Mouse (Mus musculus) cerebellum, adult 9-10 months (tissue): ENCODE measurements at regions not wholly inside any gene's neighbourhood (a gene's known extent, or its start where the extent isn't known, plus 50 kb on each side); places are given as distances from the start of the nearest gene placed in this dataset.

Source experiments
- DNase-seq: peaks from one replicate; pipeline ENCODE4 v3.0.0; 2022

DNA sequence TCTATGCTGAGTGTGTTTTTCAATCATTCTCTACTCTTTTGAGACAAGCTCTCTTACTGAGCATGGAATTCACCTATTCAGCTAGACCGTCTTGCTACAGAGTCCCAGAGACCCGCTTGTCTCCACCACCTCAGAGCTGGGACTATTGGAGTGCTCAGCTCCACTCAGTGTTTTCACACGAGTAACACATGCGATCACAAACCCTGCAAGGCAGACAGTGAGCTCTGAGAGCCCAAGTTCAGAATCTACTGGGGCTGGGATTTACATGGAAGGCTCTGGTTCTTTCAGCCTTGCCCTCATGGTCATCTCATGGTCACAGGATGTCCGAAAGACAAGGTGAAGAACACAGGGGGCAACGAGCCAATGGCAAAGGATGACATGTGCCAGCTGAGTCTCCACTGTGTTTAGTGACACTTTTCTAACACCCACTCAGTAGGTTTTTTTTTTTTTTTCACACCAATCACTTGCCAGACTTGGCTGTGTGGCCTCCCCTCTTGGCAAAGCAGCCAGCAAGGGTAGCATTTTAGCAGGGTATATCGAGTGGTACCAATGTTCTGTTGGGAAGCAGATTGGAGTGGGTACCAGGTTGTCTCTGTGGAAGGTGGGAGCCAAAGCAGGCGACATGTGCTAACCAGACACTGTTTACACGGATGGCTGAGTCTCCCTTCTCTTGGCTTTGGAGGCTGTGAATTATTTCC lies 51.2 kb upstream of the Gtsf1l start:
- no peak for DNase-seq

DNA sequence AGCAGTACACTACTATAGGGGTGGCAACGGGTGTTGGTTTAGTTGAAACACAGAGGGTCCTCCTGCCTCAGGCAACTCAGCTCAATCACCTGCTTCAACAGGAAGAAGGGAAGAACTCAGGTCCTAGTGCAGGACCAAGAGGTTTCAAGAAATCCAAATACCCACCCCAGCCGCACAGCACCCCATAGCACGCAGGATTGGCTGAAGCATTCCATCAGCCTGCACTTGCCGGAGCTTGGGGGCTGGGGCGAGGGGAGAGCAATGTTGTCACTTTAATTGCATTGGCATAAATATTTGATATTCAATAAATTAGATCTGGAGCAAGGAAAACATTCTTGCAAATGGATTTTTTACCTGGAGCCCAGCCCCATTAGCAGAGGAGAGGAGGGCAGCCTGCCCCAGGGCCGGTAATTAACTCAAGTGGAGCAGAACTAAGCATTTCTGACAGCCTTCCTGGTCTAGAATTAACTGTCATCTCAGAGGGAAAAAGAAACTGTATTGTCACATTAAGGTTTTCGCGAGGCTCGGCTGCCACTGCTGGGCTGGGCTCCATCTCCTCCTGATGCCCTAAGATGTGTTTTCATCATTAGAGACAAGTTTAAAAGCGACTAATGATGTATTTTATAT lies 55.2 kb upstream of the Gtsf1l start:
- no peak for DNase-seq

DNA sequence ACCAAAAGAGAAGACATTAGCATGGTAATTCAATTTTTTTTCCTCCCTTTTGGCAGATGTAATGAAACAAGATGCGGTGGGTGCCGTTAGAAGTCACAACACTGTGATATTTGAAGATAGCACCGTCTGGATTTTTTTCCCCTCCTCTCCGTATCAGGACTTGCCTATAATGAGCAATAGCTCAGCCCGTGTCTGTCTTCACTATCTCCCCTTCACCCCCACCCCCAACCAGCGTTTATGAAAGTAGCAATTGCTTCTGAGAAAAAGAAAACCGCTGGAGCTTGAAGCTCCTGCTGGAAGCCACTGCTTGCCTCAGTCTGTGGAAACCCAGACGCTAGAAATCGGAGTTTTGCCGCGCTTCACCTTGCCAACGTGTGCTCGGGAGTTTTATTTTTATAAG lies 55.8 kb upstream of the Gtsf1l start:
- no peak for DNase-seq

DNA sequence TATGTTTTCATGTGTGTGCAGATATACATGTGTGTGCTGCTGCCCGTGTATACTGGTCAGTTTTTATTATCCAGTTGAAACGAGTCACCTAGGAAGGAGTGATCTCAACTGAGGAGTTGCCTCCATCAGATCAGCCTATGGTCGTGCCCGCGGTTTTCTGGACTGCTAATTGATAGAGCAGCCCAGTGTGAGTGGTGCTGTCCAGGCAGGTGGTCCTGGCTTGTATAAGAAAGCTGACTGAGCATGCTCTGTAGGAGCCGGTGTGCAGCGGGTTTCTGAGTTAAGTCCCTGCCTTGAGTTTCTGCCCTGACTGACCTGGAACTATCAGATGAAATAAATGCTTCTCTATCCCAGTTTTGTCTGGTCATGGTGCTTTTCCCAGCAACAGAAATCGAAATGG lies 56.9 kb upstream of the Tox2 start:
- no peak for DNase-seq

DNA sequence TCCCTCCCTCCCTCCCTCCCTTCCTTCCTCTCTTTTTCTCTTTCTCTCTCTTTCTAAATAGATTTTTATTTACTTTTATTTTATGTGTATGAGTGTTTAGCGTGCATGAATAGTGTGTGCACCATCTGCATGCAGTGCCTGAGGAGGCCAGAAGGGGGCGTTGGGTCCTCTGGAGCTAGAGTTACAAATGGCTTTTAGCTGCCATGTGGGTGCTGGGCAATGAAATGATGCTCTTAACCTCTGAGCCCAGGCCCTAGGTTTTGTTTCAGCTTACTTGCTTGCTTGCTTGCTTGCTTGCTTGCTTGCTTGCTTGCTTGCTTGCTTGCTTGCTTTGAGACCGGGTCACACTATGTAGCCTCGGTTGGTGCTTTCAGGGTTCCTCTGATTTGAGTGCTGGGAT lies 56.4 kb upstream of the Tox2 start:
- no peak for DNase-seq

DNA sequence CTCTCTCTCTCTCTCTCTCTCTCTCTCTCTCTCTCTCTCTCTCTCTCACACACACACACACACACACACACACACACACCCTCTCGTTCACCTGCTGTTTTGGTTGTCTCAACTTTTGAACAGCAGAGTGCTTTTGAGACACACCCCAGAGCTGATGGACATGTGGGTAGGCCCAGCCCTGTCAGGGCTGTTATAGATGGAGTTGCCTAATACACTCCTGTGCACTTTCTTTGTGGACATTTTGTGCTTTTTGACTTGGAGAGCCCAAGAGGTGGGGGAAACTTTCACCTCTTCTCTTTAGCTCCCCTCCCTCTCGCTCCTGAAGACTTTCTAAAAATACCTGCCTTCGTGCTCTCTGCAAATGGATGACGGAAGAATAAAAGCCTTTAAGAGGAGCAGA lies 55.5 kb upstream of the Tox2 start:
- no peak for DNase-seq

DNA sequence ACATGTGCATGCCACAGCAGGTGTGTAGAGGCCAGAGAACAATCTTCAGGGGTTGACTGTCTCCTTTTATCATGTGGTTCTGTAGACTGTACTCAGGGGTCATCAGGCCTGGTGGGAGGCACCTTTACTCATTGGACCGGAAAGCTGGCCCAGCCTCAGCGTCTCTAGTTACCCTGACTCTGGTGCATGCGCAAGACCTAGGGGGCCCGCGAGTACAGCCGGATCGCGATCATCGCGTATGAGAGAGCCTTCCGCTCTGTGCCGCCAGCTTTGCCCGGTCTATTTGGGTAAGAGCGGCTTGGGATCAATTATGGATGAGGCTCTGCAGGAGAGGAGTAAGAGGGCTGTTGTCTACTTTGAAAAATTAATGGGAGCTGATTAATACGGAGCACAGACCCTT lies 51.9 kb upstream of the Tox2 start:
- DNase-seq: no peak

DNA sequence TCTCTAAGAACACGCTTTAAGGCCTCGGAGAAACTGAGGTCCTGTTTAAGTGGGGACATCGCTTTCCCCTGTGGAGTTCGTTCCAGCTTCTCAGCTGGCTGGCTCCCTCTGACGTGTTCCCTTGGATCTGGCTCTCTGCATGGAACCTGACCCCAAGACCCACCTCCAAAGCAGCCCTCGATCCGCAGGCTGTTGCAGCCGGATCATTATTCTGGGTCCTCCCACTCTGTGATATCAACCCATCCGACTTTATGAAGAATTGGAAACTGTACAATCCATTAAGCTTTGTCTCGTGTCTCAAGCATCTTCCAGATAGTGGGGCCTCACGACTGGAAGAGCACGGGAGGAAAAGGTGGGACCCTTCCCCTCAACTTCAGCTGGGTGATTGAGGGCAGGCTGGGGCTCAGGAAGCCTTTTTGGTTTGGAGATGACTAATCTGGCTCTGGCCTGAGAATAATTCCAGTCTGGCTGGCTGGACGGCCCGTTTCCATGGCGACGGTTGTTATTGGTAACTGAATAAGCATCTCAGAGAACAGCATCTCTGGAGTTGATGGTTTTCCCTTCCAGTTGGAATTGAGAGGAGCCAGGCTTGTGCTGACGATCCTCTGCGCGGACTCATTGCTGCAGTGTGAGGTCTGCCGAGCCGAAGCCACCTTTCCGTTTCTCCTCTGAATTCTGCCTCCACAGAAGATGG lies 50.4 kb upstream of the Tox2 start:
- peak; percentile 11 for DNase-seq
